Mouse (Mus musculus): Measurements from ENCODE around the gene Adamts4. TPM values are rescaled to one million over a fixed set of nuclear protein-coding genes. Genes with fewer than 3 reads are reported as not detected.
"Not testable (repeated sequence)": the region's sequence is repeated elsewhere in the genome, so short reads cannot be mapped to it uniquely, and the experiment has no call there.

Gene Adamts4
- polyA plus RNA-seq, 1 experiment: 0.43 TPM

- peak; percentile 16 for DNase-seq (ENCODE audit: low spot score)
Observed at GRCm38 (mm10) chr1:171279012-171279705, 28.9 kb downstream of the Adamts4 start.

GRCm38 (mm10) chr1:171279721-171280120 lies 29.5 kb downstream of the Adamts4 start:
- DNase-seq (ENCODE audit: low spot score): no peak

GRCm38 (mm10) chr1:171280250-171280915 lies 30.2 kb downstream of the Adamts4 start:
- peak; percentile 23 for DNase-seq (ENCODE audit: low spot score)

GRCm38 (mm10) chr1:171280916-171281527 lies 30.8 kb downstream of the Adamts4 start, which contains the start of gene Ppox:
Gene Ppox, minus strand, starts transcription at chr1:171281186.
- peak; percentile 78 for DNase-seq (ENCODE audit: low spot score)

GRCm38 (mm10) chr1:171281528-171281923 lies 31.3 kb downstream of the Adamts4 start:
- DNase-seq (ENCODE audit: low spot score): no peak

- no peak for DNase-seq (ENCODE audit: low spot score)
Observed at GRCm38 (mm10) chr1:171282086-171282805, 32.0 kb downstream of the Adamts4 start.

- DNase-seq (ENCODE audit: low spot score): no peak
Observed at GRCm38 (mm10) chr1:171283188-171284160, 33.3 kb downstream of the Adamts4 start.

- DNase-seq (ENCODE audit: low spot score): no peak
Observed at GRCm38 (mm10) chr1:171284491-171284890, 34.3 kb downstream of the Adamts4 start.

- no peak for DNase-seq (ENCODE audit: low spot score)
Observed at GRCm38 (mm10) chr1:171285096-171285892, 35.1 kb downstream of the Adamts4 start.

- no peak for DNase-seq (ENCODE audit: low spot score)
Observed at GRCm38 (mm10) chr1:171286517-171286916, 36.3 kb downstream of the Adamts4 start.

- DNase-seq (ENCODE audit: low spot score): peak; percentile 87
Observed at GRCm38 (mm10) chr1:171287136-171288081, 37.2 kb downstream of the Adamts4 start, which contains the start of gene Usp21. Gene Usp21, minus strand, starts transcription at chr1:171287991.

- no peak for DNase-seq (ENCODE audit: low spot score)
Observed at GRCm38 (mm10) chr1:171288328-171288727, 38.1 kb downstream of the Adamts4 start.

GRCm38 (mm10) chr1:171293351-171293750 lies 43.1 kb downstream of the Adamts4 start:
- no peak for DNase-seq (ENCODE audit: low spot score)

GRCm38 (mm10) chr1:171293906-171294297 lies 43.7 kb downstream of the Adamts4 start:
- DNase-seq (ENCODE audit: low spot score): no peak

GRCm38 (mm10) chr1:171294298-171295062 lies 44.3 kb downstream of the Adamts4 start, which contains the start of gene Ufc1:
Gene Ufc1, minus strand, starts transcription at chr1:171295024.
- peak; percentile 78 for DNase-seq (ENCODE audit: low spot score)

GRCm38 (mm10) chr1:171295063-171295402 lies 44.8 kb downstream of the Adamts4 start:
- DNase-seq (ENCODE audit: low spot score): no peak

GRCm38 (mm10) chr1:171298226-171298625 lies 48.0 kb downstream of the Adamts4 start:
- DNase-seq (ENCODE audit: low spot score): no peak

GRCm38 (mm10) chr1:171306157-171306556 lies 55.9 kb downstream of the Adamts4 start:
- DNase-seq (ENCODE audit: low spot score): not testable (repeated sequence)

Data from urinary bladder, adult 2 months (tissue).